ENCODE assay signal across 30 mouse cellular contexts in the genomic region with DNA sequence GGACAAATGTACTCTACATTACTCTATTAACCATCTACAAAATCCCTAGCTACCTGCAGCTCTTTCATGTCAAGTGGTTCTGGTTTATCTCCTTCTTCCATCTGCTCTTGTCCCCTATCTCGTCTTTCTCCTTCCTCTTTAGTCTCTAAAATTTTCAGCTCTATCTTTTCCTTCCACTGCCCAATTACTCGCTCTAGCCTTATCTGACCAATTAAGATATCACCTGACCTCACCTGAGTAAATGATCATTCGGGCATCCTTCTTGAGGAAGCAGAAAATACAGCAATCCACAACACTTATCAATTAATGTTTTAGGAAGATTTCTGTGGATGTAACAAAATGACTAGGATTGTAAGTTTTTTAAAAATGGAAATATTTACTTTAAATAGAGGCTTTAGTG.
"Had no signal": no experiment of that assay in that cellular context is flagged by ENCODE, and none has a peak within 500 bp of the region (broad histone marks: within the 10 kb centered on the region; RNA-seq: fewer than 3 reads in every experiment).

No protein-coding gene starts in this region.

- H3K27ac ChIP-seq: limb, embryonic 10.5 days; limb, embryonic 12.5 days; limb, embryonic 13.5 days; limb, embryonic 15.5 days; liver, embryonic 12.5 days; liver, embryonic 13.5 days; liver, embryonic 14.5 days; liver, embryonic 15.5 days; lung, embryonic 15.5 days; macrophage; midbrain, embryonic 10.5 days; midbrain, embryonic 12.5 days; midbrain, embryonic 13.5 days; midbrain, embryonic 15.5 days; neural tube, embryonic 12.5 days had no signal

- H3K9ac ChIP-seq: limb, embryonic 12.5 days; limb, embryonic 13.5 days; limb, embryonic 15.5 days; liver, embryonic 12.5 days; liver, embryonic 13.5 days; liver, embryonic 14.5 days; liver, embryonic 15.5 days; liver, postnatal 0 days; lung, embryonic 14.5 days; lung, embryonic 15.5 days; midbrain, embryonic 12.5 days; midbrain, embryonic 13.5 days; midbrain, embryonic 15.5 days; neural tube, embryonic 12.5 days had no signal

- DNase-seq: left cerebral cortex, postnatal 4 days; liver; liver, embryonic 13.5 days; liver, postnatal 0 days; lung, adult 18-20 months; lung, adult 2 months; lung, embryonic 14.5 days; lung, postnatal 10 days; lung, postnatal 14 days; lung, postnatal 36 days; lung, postnatal 4 days; midbrain, embryonic 14.5 days had no signal

- ATAC-seq: liver, embryonic 12.5 days; liver, postnatal 0 days; lung, postnatal 0 days; midbrain, embryonic 13.5 days; midbrain, embryonic 15.5 days; midbrain, embryonic 16.5 days had no signal

- H3K9me3 ChIP-seq: limb, embryonic 10.5 days; limb, embryonic 12.5 days; limb, embryonic 13.5 days; limb, embryonic 15.5 days; liver, embryonic 12.5 days; liver, embryonic 13.5 days; liver, embryonic 15.5 days; lung, embryonic 15.5 days; midbrain, embryonic 10.5 days; midbrain, embryonic 12.5 days; midbrain, embryonic 13.5 days; midbrain, embryonic 15.5 days; neural tube, embryonic 12.5 days had no signal

- H3K4me1 ChIP-seq: limb, embryonic 10.5 days; limb, embryonic 12.5 days; limb, embryonic 13.5 days; limb, embryonic 15.5 days; liver, embryonic 12.5 days; liver, embryonic 13.5 days; liver, embryonic 15.5 days; lung, embryonic 15.5 days; megakaryocyte, embryonic 14.5 days; midbrain, embryonic 10.5 days; midbrain, embryonic 12.5 days; midbrain, embryonic 13.5 days; midbrain, embryonic 15.5 days; neural tube, embryonic 12.5 days had no signal

- H3K36me3 ChIP-seq: limb, embryonic 10.5 days; limb, embryonic 12.5 days; limb, embryonic 13.5 days; limb, embryonic 15.5 days; liver, embryonic 12.5 days; liver, embryonic 13.5 days; liver, embryonic 15.5 days; lung, embryonic 15.5 days; midbrain, embryonic 10.5 days; midbrain, embryonic 12.5 days; midbrain, embryonic 13.5 days; midbrain, embryonic 15.5 days; neural tube, embryonic 12.5 days had no signal

- H3K27me3 ChIP-seq: limb, embryonic 12.5 days; limb, embryonic 13.5 days; limb, embryonic 15.5 days; liver, embryonic 12.5 days; liver, embryonic 13.5 days; liver, embryonic 15.5 days; lung, embryonic 15.5 days; megakaryocyte, embryonic 14.5 days; midbrain, embryonic 12.5 days; midbrain, embryonic 13.5 days; midbrain, embryonic 15.5 days; neural tube, embryonic 12.5 days had no signal

- H3K4me3 ChIP-seq: limb, embryonic 10.5 days; limb, embryonic 12.5 days; limb, embryonic 13.5 days; limb, embryonic 15.5 days; liver, embryonic 12.5 days; liver, embryonic 13.5 days; liver, embryonic 15.5 days; lung, embryonic 15.5 days; megakaryocyte, embryonic 14.5 days; midbrain, embryonic 10.5 days; midbrain, embryonic 12.5 days; midbrain, embryonic 13.5 days; midbrain, embryonic 15.5 days; myocyte; neural tube, embryonic 12.5 days had no signal
